Mouse (Mus musculus) liver, postnatal 0 days (tissue): ENCODE measurements around the gene Sh3bp4.

Source experiments
- CTCF ChIP-seq: sonication (generic); IDR thresholded peaks from 2 replicates; pipeline ENCODE4 v1.5.1; 2016; ENCODE audit warnings: antibody characterized with exemption, low read depth
- EP300 ChIP-seq: IDR thresholded peaks from 2 replicates; pipeline ENCODE4 v1.6.1; 2016; ENCODE audit warnings: antibody characterized with exemption, low read depth, mild to moderate bottlenecking

DNA sequence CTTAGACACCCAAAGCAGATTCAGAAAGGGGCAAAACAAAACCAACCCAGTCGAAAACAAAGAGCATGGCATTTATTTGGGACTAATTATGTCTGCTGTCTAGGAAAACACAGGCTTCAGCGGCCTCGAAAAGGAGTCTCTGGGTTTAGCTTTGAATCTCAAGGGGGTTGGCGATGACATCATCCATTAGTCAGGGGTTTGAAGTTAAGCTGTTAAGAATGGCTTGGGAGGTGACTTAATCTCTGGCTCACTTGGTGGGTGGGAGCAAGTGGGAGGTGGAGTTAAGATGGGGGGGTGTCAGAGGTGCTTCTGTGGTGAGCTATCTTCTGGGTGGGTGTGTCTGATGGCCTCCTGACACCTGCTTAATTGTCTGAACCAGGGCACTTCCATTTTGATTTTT lies 117.9 kb downstream of the Sh3bp4 start:
- TF ChIP-seq CTCF: no peak
- no peak for TF ChIP-seq EP300
